Mouse (Mus musculus) neural tube, embryonic 11.5 days (tissue): ENCODE measurements around the gene Gclm. TPM values are rescaled to one million over a fixed set of nuclear protein-coding genes. Genes with fewer than 3 reads are reported as not detected.
"Not testable (repeated sequence)": the region's sequence is repeated elsewhere in the genome, so short reads cannot be mapped to it uniquely, and the experiment has no call there.

Experiments
- ATAC-seq: fragments of 200-750 bp; cut with Nextera tagmentation; 2 replicates; pipeline ENCODE4 v1.8.0; 2017; ENCODE audit warnings: moderate number of reproducible peaks, mild to moderate bottlenecking, moderate TSS enrichment, moderate library complexity; ENCODE audit not compliant: insufficient read depth, low FRiP score, low TSS enrichment
- DNase-seq: peaks from one replicate; pipeline ENCODE4 v3.0.0-alpha.2; 2015; ENCODE audit warnings: low spot score
- H3K27ac ChIP-seq: fragments of 300-500 bp; sonication (generic); 2 replicates; pipeline ENCODE4 v1.5.1; 2014; ENCODE audit warnings: low read depth, mild to moderate bottlenecking, low read length
- H3K27me3 ChIP-seq: fragments of 300-500 bp; sonication (generic); 2 replicates; pipeline ENCODE4 v1.6.1; 2014; ENCODE audit warnings: mild to moderate bottlenecking, low read length, mixed read lengths; ENCODE audit not compliant: control insufficient read depth, insufficient read depth
- H3K36me3 ChIP-seq: fragments of 300-500 bp; sonication (generic); 2 replicates; pipeline ENCODE4 v1.6.1; 2014; ENCODE audit warnings: mild to moderate bottlenecking, low read length, moderate library complexity, mixed read lengths; ENCODE audit not compliant: control insufficient read depth, insufficient read depth
- H3K4me1 ChIP-seq: fragments of 300-500 bp; sonication (generic); 2 replicates; pipeline ENCODE4 v1.6.1; 2014; ENCODE audit warnings: low read length, mixed read lengths; ENCODE audit not compliant: control insufficient read depth, insufficient read depth
- H3K4me2 ChIP-seq: fragments of 300-500 bp; sonication (generic); 2 replicates; pipeline ENCODE4 v1.6.1; 2014; ENCODE audit warnings: low read depth, mild to moderate bottlenecking, moderate library complexity
- H3K4me3 ChIP-seq: fragments of 300-500 bp; sonication (generic); 2 replicates; pipeline ENCODE4 v1.5.1; 2014; ENCODE audit warnings: low read depth, low read length
- H3K9ac ChIP-seq: fragments of 300-500 bp; sonication (generic); 2 replicates; pipeline ENCODE4 v1.6.1; 2014; ENCODE audit warnings: mild to moderate bottlenecking, low read length
- H3K9me3 ChIP-seq: fragments of 300-500 bp; sonication (generic); 2 replicates; pipeline ENCODE4 v1.6.1; 2016; ENCODE audit warnings: low read length; ENCODE audit not compliant: control insufficient read depth
- WGBS: fragments of 180-500 bp; shearing (Covaris S2); extraction: QIAGEN DNeasy Blood & Tissue Kit; methylation state at CpG from one replicate; pipeline ENCODE4 v1.1.7; 2014; 5-methylcytosine and 5-hydroxymethylcytosine counted together
- polyA plus RNA-seq: library from polyadenylated mRNA; unstranded; fragments of >200 nt; fragmentation: Nextera tagmentation; extraction: Ambion mirVana; gene quantifications from 2 replicates; pipeline ENCODE4 v1.2.1, GENCODE M21; 2014

Gclm gene
- polyA plus RNA-seq, 1 experiment from 2014 or later = 52.0 TPM

GRCm38 (mm10) chr3:122274241-122275024, 29.1 kb downstream of the Gclm start, which contains the start of gene Dnttip2:
TSS of gene Dnttip2 (plus strand) at chr3:122274388.
- under 1% methylated on average over 57 of the region's 57 CpGs for WGBS
- no peak within 1 kb of the TSS for H3K27ac ChIP-seq
- peak; percentile 93 for ATAC-seq

GRCm38 (mm10) chr3:122275111-122275510, 29.8 kb downstream of the Gclm start:
- peak overlapping the region; percentile 73 for H3K4me3 ChIP-seq
- no peak overlapping the region for H3K27ac ChIP-seq
- H3K36me3 ChIP-seq = peaks cover 5% of the 10 kb centered on the region
- peak overlapping the region; percentile 64 for H3K4me2 ChIP-seq
- no peaks in the 10 kb centered on the region for H3K9me3 ChIP-seq
- ATAC-seq (no peak), DNase-seq (no peak)
- H3K4me1 ChIP-seq = peaks cover 15% of the 10 kb centered on the region
- no peaks in the 10 kb centered on the region for H3K27me3 ChIP-seq
- H3K9ac ChIP-seq = peak overlapping the region; percentile 75; the same call in 1 of the 2 replicates
- 71% methylated on average over 10 of the region's 10 CpGs for WGBS

More at GRCm38 (mm10) chr3:122274241-122275024, 29.1 kb downstream of the Gclm start, which contains the start of gene Dnttip2:
- Histone ChIP-seq H3K4me3 (peak within 1 kb of the TSS; percentile 73), H3K9me3 (no peaks in the 10 kb centered on the region), H3K9ac (peak within 1 kb of the TSS; percentile 75), H3K27me3 (no peaks in the 10 kb centered on the region), H3K4me2 (peak within 1 kb of the TSS; percentile 64), H3K36me3 (peaks cover 4% of the 10 kb centered on the region), H3K4me1 (peaks cover 15% of the 10 kb centered on the region)
- peak; percentile 97 for DNase-seq

- no peak overlapping the region for H3K9ac ChIP-seq
- 80% methylated on average over 5 of the region's 5 CpGs for WGBS
- H3K36me3 ChIP-seq = no peaks in the 10 kb centered on the region
- no peaks in the 10 kb centered on the region for H3K4me1 ChIP-seq
- DNase-seq (no peak), ATAC-seq (no peak)
- no peaks in the 10 kb centered on the region for H3K27me3 ChIP-seq
- H3K4me3 ChIP-seq = no peak overlapping the region
- no peak overlapping the region for H3K4me2 ChIP-seq
- no peak overlapping the region for H3K27ac ChIP-seq
- H3K9me3 ChIP-seq = no peaks in the 10 kb centered on the region
Observed at GRCm38 (mm10) chr3:122287195-122287594, 41.8 kb downstream of the Gclm start.

GRCm38 (mm10) chr3:122288613-122289195, 43.3 kb downstream of the Gclm start:
- Histone ChIP-seq H3K4me3 (no peak overlapping the region), H3K4me1 (0 out of 2 replicates have a peak, but pooled peaks cover 3% of the 10 kb centered on the region), H3K27ac (no peak overlapping the region), H3K9ac (no peak overlapping the region), H3K27me3 (no peaks in the 10 kb centered on the region), H3K4me2 (no peak overlapping the region), H3K9me3 (no peaks in the 10 kb centered on the region), H3K36me3 (no peaks in the 10 kb centered on the region)
- ATAC-seq = no peak
- 84% methylated on average over 5 of the region's 5 CpGs for WGBS
- no peak for DNase-seq

- not testable (repeated sequence) for H3K27me3 ChIP-seq, DNase-seq, H3K4me1 ChIP-seq, H3K9me3 ChIP-seq, H3K9ac ChIP-seq, H3K27ac ChIP-seq, H3K4me2 ChIP-seq, H3K36me3 ChIP-seq, ATAC-seq, H3K4me3 ChIP-seq
- 73% methylated on average over 3 of the region's 4 CpGs for WGBS
Observed at GRCm38 (mm10) chr3:122289344-122289743, 44.0 kb downstream of the Gclm start.

- WGBS = 82% methylated on average over 7 of the region's 7 CpGs
- Histone ChIP-seq H3K36me3 (no peaks in the 10 kb centered on the region), H3K4me2 (no peak overlapping the region), H3K27me3 (no peaks in the 10 kb centered on the region), H3K9ac (no peak overlapping the region), H3K4me1 (peaks cover 14% of the 10 kb centered on the region), H3K4me3 (no peak overlapping the region), H3K9me3 (no peaks in the 10 kb centered on the region), H3K27ac (no peak overlapping the region)
- no peak for DNase-seq
- ATAC-seq = no peak
Observed at GRCm38 (mm10) chr3:122290696-122291095, 45.3 kb downstream of the Gclm start.

GRCm38 (mm10) chr3:122291828-122292227, 46.5 kb downstream of the Gclm start:
- H3K27me3 ChIP-seq = no peaks in the 10 kb centered on the region
- H3K9me3 ChIP-seq = no peaks in the 10 kb centered on the region
- DNase-seq = no peak
- ATAC-seq = no peak
- peak overlapping the region; percentile 1; the same call in 1 of the 2 replicates for H3K4me2 ChIP-seq
- H3K4me3 ChIP-seq = no peak overlapping the region
- WGBS = 59% methylated on average over 12 of the region's 12 CpGs
- H3K27ac ChIP-seq = no peak overlapping the region
- H3K36me3 ChIP-seq = no peaks in the 10 kb centered on the region
- H3K4me1 ChIP-seq = peaks cover 14% of the 10 kb centered on the region
- no peak overlapping the region for H3K9ac ChIP-seq

- Histone ChIP-seq H3K4me2 (peak overlapping the region; percentile 71), H3K27ac (peak overlapping the region; percentile 99), H3K36me3 (no peaks in the 10 kb centered on the region), H3K4me1 (peaks cover 14% of the 10 kb centered on the region), H3K4me3 (peak overlapping the region; percentile 84), H3K9ac (peak overlapping the region; percentile 95), H3K9me3 (no peaks in the 10 kb centered on the region), H3K27me3 (no peaks in the 10 kb centered on the region)
- WGBS = 9% methylated on average over 50 of the region's 54 CpGs
- ATAC-seq (peak; percentile 67), DNase-seq (peak; percentile 94)
Observed at GRCm38 (mm10) chr3:122292300-122293222, 47.2 kb downstream of the Gclm start.
